Mouse (Mus musculus) adrenal gland, postnatal 25 days (tissue): Measurements from ENCODE around the gene Ppcdc. TPM values are rescaled to one million over a fixed set of nuclear protein-coding genes. Genes with fewer than 3 reads are reported as not detected.
A peak's percentile ranks its signal among the peaks of the same experiment; 100 is the strongest.

Source experiments
- DNase-seq: peaks from one replicate; pipeline ENCODE4 v3.0.0; 2021; ENCODE audit warnings: mixed read lengths
- total RNA-seq: library from RNA; stranded (reverse); gene quantifications from 2 replicates; pipeline ENCODE4 v1.2.3, GENCODE M21; 2021

The Ppcdc gene
- total RNA-seq, 1 experiment from 2014 or later, result 31.5 TPM

GRCm38 (mm10) chr9:57354377-57355183 is 85.3 kb downstream of the Ppcdc start:
- DNase-seq, result no peak

- DNase-seq, result no peak
Measured at GRCm38 (mm10) chr9:57351277-57351676, 88.6 kb downstream of the Ppcdc start.

DNA sequence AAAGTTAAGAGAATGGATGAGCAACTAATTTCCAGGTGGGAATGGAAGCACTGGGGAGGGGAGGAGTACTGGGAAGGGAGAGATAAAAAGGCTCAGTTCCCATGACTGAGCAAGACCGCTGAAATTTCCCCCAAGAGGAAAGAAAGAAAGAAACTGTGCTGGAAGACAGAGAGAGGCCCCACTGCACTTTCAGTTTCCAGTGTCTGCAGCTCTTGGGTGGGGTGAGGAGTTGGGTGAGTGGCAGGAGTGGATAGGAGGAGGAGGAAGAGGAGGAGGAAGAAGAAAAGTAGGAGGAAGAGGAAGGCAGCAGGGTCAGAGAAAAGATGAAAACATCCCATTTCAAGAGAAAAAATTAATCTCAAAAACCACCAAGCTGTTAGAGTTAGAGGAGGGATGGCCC is 94.0 kb downstream of the Ppcdc start:
- no peak for DNase-seq

GRCm38 (mm10) chr9:57343752-57344151 is 96.2 kb downstream of the Ppcdc start:
- no peak for DNase-seq

DNA sequence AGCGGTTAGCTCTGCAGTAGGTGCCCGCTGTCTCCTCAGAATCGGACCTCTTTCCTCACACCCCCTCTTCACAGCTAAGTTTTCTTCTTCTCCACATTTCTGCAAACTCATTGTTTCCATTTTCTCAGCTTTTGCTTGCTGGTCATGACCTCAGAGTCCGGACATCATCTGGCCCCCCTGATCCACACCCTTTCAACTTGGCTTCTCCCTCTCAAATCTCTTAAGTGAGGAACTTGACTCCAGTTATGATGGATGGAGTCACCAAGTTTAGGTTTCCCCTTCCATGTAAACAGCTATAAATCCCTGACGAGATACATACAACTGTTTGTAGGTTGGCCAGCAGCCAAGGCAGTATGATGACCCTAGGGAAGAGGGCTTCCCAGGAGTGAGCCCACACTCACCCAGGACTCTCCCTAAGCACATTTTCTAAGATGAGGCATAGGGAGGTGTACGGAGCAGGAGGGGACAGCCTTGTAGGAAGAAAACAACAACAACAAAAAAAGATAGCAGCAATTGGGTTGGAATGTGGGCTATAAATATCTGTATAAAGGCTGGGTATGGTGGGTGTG is 96.9 kb downstream of the Ppcdc start:
- DNase-seq, result no peak

DNA sequence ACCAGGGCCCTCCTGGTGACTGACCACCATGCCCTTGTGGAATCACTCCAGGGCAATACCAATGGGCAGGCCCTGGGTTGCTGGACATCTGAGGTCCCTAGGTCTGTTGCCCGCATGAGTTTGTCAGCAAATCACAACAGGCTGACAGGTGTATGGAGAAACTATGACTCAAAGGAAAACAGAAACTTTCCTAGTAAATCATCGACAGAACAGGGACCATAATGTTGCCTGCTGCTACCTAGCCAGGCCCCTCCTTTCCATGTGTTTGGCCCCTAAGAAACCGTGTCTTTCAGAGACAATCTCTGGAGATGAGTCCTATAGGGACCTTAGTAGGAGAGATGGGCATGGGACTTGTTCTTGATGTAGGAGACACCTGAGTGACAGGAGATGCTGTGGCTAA is 97.7 kb downstream of the Ppcdc start:
- no peak for DNase-seq

DNA sequence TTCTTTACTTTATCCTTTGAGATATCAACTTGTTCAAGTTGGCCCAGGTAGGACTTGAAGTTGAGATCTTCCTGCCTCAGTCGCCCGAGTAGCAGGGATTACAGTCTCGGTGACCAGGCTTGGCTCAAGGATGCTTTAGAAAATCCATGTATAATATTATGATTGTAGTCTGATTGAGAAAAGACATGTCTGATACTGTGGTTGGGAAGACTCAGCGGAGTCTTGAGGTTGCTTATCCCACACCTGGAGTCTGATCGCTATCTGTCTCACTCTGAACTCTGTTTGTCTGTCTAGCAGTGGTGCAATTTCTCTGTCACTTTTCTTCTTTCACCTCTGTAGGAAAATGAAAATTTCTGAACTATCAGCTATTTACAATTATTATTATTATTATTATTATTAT is 99.6 kb downstream of the Ppcdc start:
- no peak for DNase-seq

GRCm38 (mm10) chr9:57339577-57340210 is 100.2 kb downstream of the Ppcdc start:
- DNase-seq, result no peak

DNA sequence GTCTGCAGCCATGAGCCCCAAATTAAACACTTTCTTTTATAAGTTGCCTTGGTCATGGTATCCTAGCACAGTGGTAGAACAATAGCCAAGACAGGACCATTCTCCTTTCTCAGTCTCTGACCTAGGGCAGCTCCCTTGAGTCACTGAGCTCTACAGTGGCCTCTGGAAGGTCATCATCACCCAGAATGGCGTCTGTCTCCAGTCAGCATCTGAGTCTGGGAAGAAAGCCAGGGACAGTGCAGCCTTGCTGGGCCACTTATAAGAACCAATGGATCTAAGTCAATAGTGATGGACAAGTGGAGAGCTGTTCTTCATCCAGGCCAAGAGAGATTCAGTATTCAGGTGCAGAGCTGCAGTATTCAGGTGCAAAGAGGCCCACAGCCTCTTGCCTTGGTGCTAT is 101.2 kb downstream of the Ppcdc start:
- peak; percentile 11 for DNase-seq

Other genes with a start within 250 kb of the Ppcdc start
- not detected in 2 replicates for gene Trcg1, start 203.6 kb downstream of the Ppcdc start, total RNA-seq
- gene 1700017B05Rik, start 177.5 kb downstream of the Ppcdc start, total RNA-seq, result 40.7 and 45.1 TPM in 2 replicates
- gene Scamp5, start 27.9 kb upstream of the Ppcdc start, total RNA-seq, result 10.8 and 14.4 TPM in 2 replicates
- 5.0 and 6.5 TPM in 2 replicates for gene Rpp25, start 63.9 kb upstream of the Ppcdc start, total RNA-seq
- 410 and 447 TPM in 2 replicates for gene Cox5a, start 81.2 kb upstream of the Ppcdc start, total RNA-seq
- gene Fam219b, start 97.4 kb upstream of the Ppcdc start, total RNA-seq, result 25.2 and 29.2 TPM in 2 replicates
- gene Mpi, start 112.6 kb upstream of the Ppcdc start, total RNA-seq, result 37.2 and 46.9 TPM in 2 replicates
- gene Scamp2, start 120.8 kb upstream of the Ppcdc start, total RNA-seq, result 54.6 and 67.0 TPM in 2 replicates
- 18.3 and 27.5 TPM in 2 replicates for gene Ulk3, start 149.3 kb upstream of the Ppcdc start, total RNA-seq
- not detected in 2 replicates for gene Cplx3, start 166.2 kb upstream of the Ppcdc start, total RNA-seq
- not detected in 2 replicates for gene Lman1l, start 180.7 kb upstream of the Ppcdc start, total RNA-seq
- gene Csk, start 213.5 kb upstream of the Ppcdc start, total RNA-seq, result 70.4 and 105 TPM in 2 replicates
- 5.5 TPM in 1 of 2 replicates, not detected in the other for gene Cyp1a2, start 243.6 kb upstream of the Ppcdc start, total RNA-seq
- gene Cyp1a1, start 247.8 kb upstream of the Ppcdc start, total RNA-seq, result 0.12 and 0.57 TPM in 2 replicates